Mouse (Mus musculus) embryonic facial prominence, embryonic 14.5 days (tissue): ENCODE data around the gene Trex1. TPM values are rescaled to one million over a fixed set of nuclear protein-coding genes. Genes with fewer than 3 reads are reported as not detected.

Source experiments
- ATAC-seq: fragments of 200-750 bp; cut with Nextera tagmentation; 2 replicates; pipeline ENCODE4 v1.8.0; 2017; ENCODE audit warnings: low read depth, moderate number of reproducible peaks, moderate TSS enrichment
- DNase-seq: peaks from one replicate; pipeline ENCODE4 v3.0.0-alpha.2; 2015; ENCODE audit warnings: low spot score
- H3K27ac ChIP-seq: fragments of 300-500 bp; sonication (generic); replicated peaks from 2 replicates; pipeline ENCODE4 v1.5.1; 2014; ENCODE audit warnings: low read depth, mild to moderate bottlenecking, low read length, moderate library complexity
- H3K27me3 ChIP-seq: fragments of 300-500 bp; sonication (generic); replicated peaks from 2 replicates; pipeline ENCODE4 v1.6.1; 2014; ENCODE audit warnings: low read length; ENCODE audit not compliant: control insufficient read depth, insufficient read depth
- H3K36me3 ChIP-seq: fragments of 300-500 bp; sonication (generic); 2 replicates; pipeline ENCODE4 v1.6.1; 2014; ENCODE audit warnings: low read length, mixed read lengths; ENCODE audit not compliant: control insufficient read depth, insufficient read depth
- H3K4me1 ChIP-seq: fragments of 300-500 bp; sonication (generic); 2 replicates; pipeline ENCODE4 v1.6.1; 2014; ENCODE audit warnings: antibody characterized with exemption, low read length; ENCODE audit not compliant: control insufficient read depth, insufficient read depth
- H3K4me2 ChIP-seq: fragments of 300-500 bp; sonication (generic); 2 replicates; pipeline ENCODE4 v1.6.1; 2014; ENCODE audit warnings: low read depth, mild to moderate bottlenecking, low read length, moderate library complexity, mixed read lengths
- H3K4me3 ChIP-seq: fragments of 300-500 bp; sonication (generic); 2 replicates; pipeline ENCODE4 v1.5.1; 2014; ENCODE audit warnings: low read depth, mild to moderate bottlenecking, low read length
- H3K9ac ChIP-seq: fragments of 300-500 bp; sonication (generic); 2 replicates; pipeline ENCODE4 v1.6.1; 2014; ENCODE audit warnings: low read depth, mild to moderate bottlenecking, low read length, moderate library complexity, mixed read lengths
- H3K9me3 ChIP-seq: fragments of 300-500 bp; sonication (generic); 2 replicates; pipeline ENCODE4 v1.6.1; 2016; ENCODE audit warnings: low read length; ENCODE audit not compliant: control insufficient read depth
- WGBS: fragments of 180-500 bp; shearing (Covaris S2); extraction: QIAGEN DNeasy Blood & Tissue Kit; methylation state at CpG from one replicate; pipeline ENCODE4 v1.1.7; 2014; 5-methylcytosine and 5-hydroxymethylcytosine counted together
- polyA plus RNA-seq: library from polyadenylated mRNA; unstranded; fragments of >200 nt; fragmentation: Nextera tagmentation; extraction: Ambion mirVana; gene quantifications from 2 replicates; pipeline ENCODE4 v1.2.1, GENCODE M21; 2014

The Trex1 gene
- polyA plus RNA-seq, 1 experiment from 2014 or later: 15.5 TPM

- Histone ChIP-seq H3K9ac (0 out of 2 replicates have a peak overlapping the region, but pooled peaks have one; percentile 5), H3K4me1 (peaks cover 30% of the 10 kb centered on the region), H3K27me3 (no peaks in the 10 kb centered on the region), H3K9me3 (no peaks in the 10 kb centered on the region), H3K36me3 (peaks cover 47% of the 10 kb centered on the region), H3K4me3 (no peak overlapping the region), H3K4me2 (no peak overlapping the region), H3K27ac (no peak overlapping the region)
- 90% methylated on average over 19 of the region's 20 CpGs for WGBS
- DNase-seq (no peak), ATAC-seq (no peak)
Observed at GRCm38 (mm10) chr9:109100307-109100928, 40.9 kb upstream of the Trex1 start.

- H3K9me3 ChIP-seq: no peaks in the 10 kb centered on the region
- H3K27me3 ChIP-seq: no peaks in the 10 kb centered on the region
- H3K27ac ChIP-seq: peak overlapping the region; percentile 100
- 51% methylated on average over 3 of the region's 6 CpGs for WGBS
- ATAC-seq (no peak), DNase-seq (peak; percentile 85)
- no peak overlapping the region for H3K4me3 ChIP-seq
- peaks cover 38% of the 10 kb centered on the region for H3K4me1 ChIP-seq
- H3K4me2 ChIP-seq: peak overlapping the region; percentile 85; the same call in 1 of the 2 replicates
- H3K9ac ChIP-seq: no peak overlapping the region
- H3K36me3 ChIP-seq: peaks cover 34% of the 10 kb centered on the region
Observed at GRCm38 (mm10) chr9:109098969-109099368, 39.4 kb upstream of the Trex1 start.

DNA sequence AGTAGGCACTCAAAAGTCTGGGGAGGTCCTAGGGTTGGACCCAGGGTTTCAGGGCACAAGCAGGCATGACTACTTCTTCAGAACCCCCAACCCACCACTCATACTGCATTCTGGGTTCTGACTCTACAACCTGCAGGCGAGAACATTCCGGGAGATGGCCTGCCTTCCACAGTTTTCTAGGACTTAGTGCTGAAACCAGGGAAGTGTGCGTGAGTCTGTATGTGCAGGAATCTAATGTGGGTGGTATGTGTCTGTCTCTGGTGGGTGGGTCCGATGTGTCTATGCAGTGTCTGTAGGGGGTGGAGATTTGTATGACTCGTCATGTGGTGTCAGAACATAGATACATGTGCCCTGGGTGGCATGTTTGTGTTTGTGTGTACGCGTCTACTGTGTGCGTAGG is 38.8 kb upstream of the Trex1 start:
- no peak for ATAC-seq
- peaks cover 29% of the 10 kb centered on the region for H3K36me3 ChIP-seq
- 81% methylated on average over 8 of the region's 8 CpGs for WGBS
- H3K9me3 ChIP-seq: no peaks in the 10 kb centered on the region
- peak overlapping the region; percentile 85 for H3K4me2 ChIP-seq
- no peak overlapping the region for H3K4me3 ChIP-seq
- 0 out of 2 replicates have a peak overlapping the region, but pooled peaks have one; percentile 97 for H3K9ac ChIP-seq
- H3K27me3 ChIP-seq: no peaks in the 10 kb centered on the region
- no peak for DNase-seq
- H3K4me1 ChIP-seq: peaks cover 41% of the 10 kb centered on the region
- peak overlapping the region; percentile 100 for H3K27ac ChIP-seq

- peak; percentile 72 for DNase-seq
- H3K9ac ChIP-seq: peak overlapping the region; percentile 97; the same call in 1 of the 2 replicates
- H3K9me3 ChIP-seq: no peaks in the 10 kb centered on the region
- ATAC-seq: no peak
- H3K36me3 ChIP-seq: peaks cover 24% of the 10 kb centered on the region
- 32% methylated on average over 5 of the region's 5 CpGs for WGBS
- H3K4me2 ChIP-seq: peak overlapping the region; percentile 85
- H3K4me3 ChIP-seq: no peak overlapping the region
- H3K27me3 ChIP-seq: no peaks in the 10 kb centered on the region
- peaks cover 41% of the 10 kb centered on the region for H3K4me1 ChIP-seq
- peak overlapping the region; percentile 100 for H3K27ac ChIP-seq
Observed at GRCm38 (mm10) chr9:109097831-109098230, 38.3 kb upstream of the Trex1 start.

GRCm38 (mm10) chr9:109097291-109097690 is 37.8 kb upstream of the Trex1 start:
- no peak for DNase-seq
- 11% methylated on average over 6 of the region's 6 CpGs for WGBS
- no peak for ATAC-seq
- Histone ChIP-seq H3K27me3 (no peaks in the 10 kb centered on the region), H3K9me3 (no peaks in the 10 kb centered on the region), H3K4me2 (peak overlapping the region; percentile 85), H3K27ac (peak overlapping the region; percentile 100), H3K4me1 (peaks cover 41% of the 10 kb centered on the region), H3K36me3 (peaks cover 19% of the 10 kb centered on the region), H3K9ac (peak overlapping the region; percentile 97), H3K4me3 (peak overlapping the region; percentile 77)

GRCm38 (mm10) chr9:109096856-109097255 is 37.3 kb upstream of the Trex1 start:
- no peak for ATAC-seq
- peak overlapping the region; percentile 85 for H3K4me2 ChIP-seq
- H3K9me3 ChIP-seq: no peaks in the 10 kb centered on the region
- H3K36me3 ChIP-seq: peaks cover 22% of the 10 kb centered on the region
- peak overlapping the region; percentile 97 for H3K9ac ChIP-seq
- peak overlapping the region; percentile 100 for H3K27ac ChIP-seq
- DNase-seq: no peak
- peaks cover 41% of the 10 kb centered on the region for H3K4me1 ChIP-seq
- 29% methylated on average over 6 of the region's 6 CpGs for WGBS
- no peaks in the 10 kb centered on the region for H3K27me3 ChIP-seq
- H3K4me3 ChIP-seq: peak overlapping the region; percentile 77

DNA sequence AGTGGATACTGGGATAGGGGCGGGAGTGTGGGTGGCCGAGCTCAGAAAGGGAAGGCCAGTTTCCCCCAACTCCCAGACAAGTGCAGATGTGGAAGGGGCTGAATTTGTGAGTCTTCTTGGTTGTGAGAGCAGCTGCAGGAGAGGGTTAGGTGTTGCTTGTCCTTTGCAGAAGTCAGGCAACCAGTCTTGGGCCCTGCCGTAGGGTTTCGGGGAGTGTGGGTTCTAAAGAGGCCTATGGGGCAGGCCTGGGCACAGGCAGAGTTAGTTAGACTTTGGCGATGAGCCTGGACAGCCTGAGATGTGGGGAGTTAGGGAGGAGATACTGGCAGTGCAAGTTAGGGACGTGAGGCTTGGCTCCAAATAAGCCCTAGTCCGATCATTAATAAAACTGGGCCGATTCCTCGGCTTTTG is 36.7 kb upstream of the Trex1 start:
- peaks cover 28% of the 10 kb centered on the region for H3K36me3 ChIP-seq
- peak overlapping the region; percentile 85 for H3K4me2 ChIP-seq
- peak overlapping the region; percentile 77 for H3K4me3 ChIP-seq
- no peaks in the 10 kb centered on the region for H3K27me3 ChIP-seq
- DNase-seq (no peak), ATAC-seq (no peak)
- H3K4me1 ChIP-seq: peaks cover 41% of the 10 kb centered on the region
- peak overlapping the region; percentile 100 for H3K27ac ChIP-seq
- no peaks in the 10 kb centered on the region for H3K9me3 ChIP-seq
- WGBS: 21% methylated on average over 9 of the region's 9 CpGs
- H3K9ac ChIP-seq: peak overlapping the region; percentile 97

- peaks cover 41% of the 10 kb centered on the region for H3K4me1 ChIP-seq
Observed at GRCm38 (mm10) chr9:109095137-109095982, 35.8 kb upstream of the Trex1 start, which contains the start of gene Plxnb1. Gene Plxnb1 (plus strand): TSS chr9:109095389.

More at GRCm38 (mm10) chr9:109095137-109095982, 35.8 kb upstream of the Trex1 start, which contains the start of gene Plxnb1:
- H3K9ac ChIP-seq: peak within 1 kb of the TSS; percentile 97
- H3K9me3 ChIP-seq: no peaks in the 10 kb centered on the region
- WGBS: under 1% methylated on average over 22 of the region's 102 CpGs
- H3K27ac ChIP-seq: peak within 1 kb of the TSS; percentile 100
- H3K4me2 ChIP-seq: peak within 1 kb of the TSS; percentile 85
- DNase-seq (peak; percentile 94), ATAC-seq (peak; percentile 66)
- peaks cover 28% of the 10 kb centered on the region for H3K36me3 ChIP-seq
- peak within 1 kb of the TSS; percentile 77 for H3K4me3 ChIP-seq
- no peaks in the 10 kb centered on the region for H3K27me3 ChIP-seq
